Mouse (Mus musculus): ENCODE results near the gene Hnrnpf.

- TF ChIP-seq CTCF (IDR thresholded peaks at IDR 0.05; ENCODE audit: insufficient read depth, low read depth, low read length) (no peak), POLR2A (IDR thresholded peaks at IDR 0.05; ENCODE audit: insufficient read depth, low read depth, low read length) (no peak)
Observed at GRCm38 (mm10) chr6:117920659-117921640, 20.8 kb downstream of the Hnrnpf start.

Measured in olfactory bulb, adult 2 months (tissue).